Mouse (Mus musculus) liver, embryonic 15.5 days (tissue): ENCODE data around the gene Dnaja4. TPM values are rescaled to one million over a fixed set of nuclear protein-coding genes. Genes with fewer than 3 reads are reported as not detected.

Experiments
- ATAC-seq: fragments of 200-750 bp; cut with Nextera tagmentation; 2 replicates; pipeline ENCODE4 v1.8.0; 2017; ENCODE audit warnings: moderate number of reproducible peaks, mild to moderate bottlenecking, moderate library complexity; ENCODE audit not compliant: insufficient read depth
- H3K27ac ChIP-seq: fragments of 300-500 bp; sonication (generic); replicated peaks from 2 replicates; pipeline ENCODE4 v1.5.1; 2015; ENCODE audit warnings: mild to moderate bottlenecking, inconsistent platforms
- H3K27me3 ChIP-seq: fragments of 300-500 bp; sonication (generic); 2 replicates; pipeline ENCODE4 v1.6.1; 2015; ENCODE audit warnings: mild to moderate bottlenecking, inconsistent platforms
- H3K36me3 ChIP-seq: fragments of 300-500 bp; sonication (generic); replicated peaks from 2 replicates; pipeline ENCODE4 v1.6.1; 2015; ENCODE audit warnings: moderate library complexity, mild to moderate bottlenecking, inconsistent platforms
- H3K4me1 ChIP-seq: fragments of 300-500 bp; sonication (generic); replicated peaks from 2 replicates; pipeline ENCODE4 v1.6.1; 2015; ENCODE audit warnings: inconsistent platforms
- H3K4me2 ChIP-seq: fragments of 300-500 bp; sonication (generic); 2 replicates; pipeline ENCODE4 v1.6.1; 2015; ENCODE audit warnings: moderate library complexity, mild to moderate bottlenecking, inconsistent platforms
- H3K4me3 ChIP-seq: fragments of 300-500 bp; sonication (generic); replicated peaks from 2 replicates; pipeline ENCODE4 v1.5.1; 2015; ENCODE audit warnings: mild to moderate bottlenecking, inconsistent platforms
- H3K9ac ChIP-seq: fragments of 300-500 bp; sonication (generic); 2 replicates; pipeline ENCODE4 v1.6.1; 2015; ENCODE audit warnings: moderate library complexity, mild to moderate bottlenecking, inconsistent platforms
- H3K9me3 ChIP-seq: fragments of 300-500 bp; sonication (generic); replicated peaks from 2 replicates; pipeline ENCODE4 v1.6.1; 2016; ENCODE audit warnings: inconsistent platforms
- WGBS: fragments of 180-500 bp; shearing (Covaris S2); methylation state at CpG from one replicate; pipeline ENCODE4 v1.1.7; 2015; ENCODE audit warnings: mixed read lengths; ENCODE audit not compliant: insufficient replicate concordance; 5-methylcytosine and 5-hydroxymethylcytosine counted together
- microRNA-seq: library from miRNA; unstranded; fragments of <30 nt; microRNA quantifications from one replicate; pipeline ENCODE4, GENCODE M21; 2016
- polyA plus RNA-seq: library from polyadenylated mRNA; unstranded; fragments of >200 nt; fragmentation: Nextera tagmentation; extraction: Ambion mirVana; gene quantifications from 2 replicates; pipeline ENCODE4 v1.2.1, GENCODE M21; 2015

Dnaja4 gene
- polyA plus RNA-seq, 1 experiment from 2014 or later = 23.0 TPM

GRCm38 (mm10) chr9:54752944-54753295 lies 54.2 kb downstream of the Dnaja4 start:
- H3K36me3 ChIP-seq = no peaks in the 10 kb centered on the region
- peaks cover 10% of the 10 kb centered on the region; the same call in 1 of the 2 replicates for H3K27me3 ChIP-seq
- ATAC-seq = no peak
- no peak overlapping the region for H3K9ac ChIP-seq
- H3K9me3 ChIP-seq = no peaks in the 10 kb centered on the region
- H3K4me3 ChIP-seq = no peak overlapping the region
- no peak overlapping the region for H3K4me2 ChIP-seq
- 56% methylated on average over 11 of the region's 11 CpGs for WGBS
- no peaks in the 10 kb centered on the region for H3K4me1 ChIP-seq
- no peak overlapping the region for H3K27ac ChIP-seq

- Histone ChIP-seq H3K36me3 (no peaks in the 10 kb centered on the region), H3K4me1 (no peaks in the 10 kb centered on the region), H3K4me3 (no peak overlapping the region), H3K9ac (no peak overlapping the region), H3K27ac (no peak overlapping the region), H3K27me3 (peaks cover 33% of the 10 kb centered on the region), H3K4me2 (no peak overlapping the region), H3K9me3 (no peaks in the 10 kb centered on the region)
- ATAC-seq = no peak
- 43% methylated on average over 6 of the region's 6 CpGs for WGBS
Observed at GRCm38 (mm10) chr9:54759592-54759991, 60.9 kb downstream of the Dnaja4 start.

- 14% methylated on average over 12 of the region's 12 CpGs for WGBS
- H3K27ac ChIP-seq = no peak overlapping the region
- H3K4me1 ChIP-seq = no peaks in the 10 kb centered on the region
- no peak overlapping the region for H3K9ac ChIP-seq
- no peaks in the 10 kb centered on the region for H3K36me3 ChIP-seq
- peaks cover 78% of the 10 kb centered on the region for H3K27me3 ChIP-seq
- H3K9me3 ChIP-seq = no peaks in the 10 kb centered on the region
- no peak overlapping the region for H3K4me2 ChIP-seq
- no peak overlapping the region for H3K4me3 ChIP-seq
- no peak for ATAC-seq
Observed at GRCm38 (mm10) chr9:54764091-54764490, 65.4 kb downstream of the Dnaja4 start.

- H3K27ac ChIP-seq = no peak within 1 kb of the TSS
- peak within 1 kb of the TSS; percentile 27 for H3K4me2 ChIP-seq
- no peak within 1 kb of the TSS for H3K4me3 ChIP-seq
- no peaks in the 10 kb centered on the region for H3K36me3 ChIP-seq
- H3K9me3 ChIP-seq = no peaks in the 10 kb centered on the region
- no peak within 1 kb of the TSS for H3K9ac ChIP-seq
- peaks cover 84% of the 10 kb centered on the region for H3K27me3 ChIP-seq
- no peaks in the 10 kb centered on the region for H3K4me1 ChIP-seq
- no peak for ATAC-seq
- WGBS = under 1% methylated on average over 44 of the region's 45 CpGs
Observed at GRCm38 (mm10) chr9:54764561-54765217, 66.0 kb downstream of the Dnaja4 start, which contains the start of gene Crabp1. Crabp1 (plus strand) TSS chr9:54764748.

- no peak for ATAC-seq
Observed at GRCm38 (mm10) chr9:54765336-54766085, 66.8 kb downstream of the Dnaja4 start.

More at GRCm38 (mm10) chr9:54765336-54766085, 66.8 kb downstream of the Dnaja4 start:
- no peaks in the 10 kb centered on the region for H3K4me1 ChIP-seq
- no peaks in the 10 kb centered on the region for H3K9me3 ChIP-seq
- no peak overlapping the region for H3K4me3 ChIP-seq
- WGBS = 2% methylated on average over 41 of the region's 41 CpGs
- H3K9ac ChIP-seq = no peak overlapping the region
- peak overlapping the region; percentile 13; the same call in 1 of the 2 replicates for H3K4me2 ChIP-seq
- H3K27me3 ChIP-seq = peaks cover 93% of the 10 kb centered on the region
- no peaks in the 10 kb centered on the region for H3K36me3 ChIP-seq
- H3K27ac ChIP-seq = no peak overlapping the region

Small RNA genes lying within 50 kb of the gene (microRNA-seq; reads per million reads assigned to microRNA genes)
- gene Mir5710 = not detected

Other genes starting within 250 kb of the Dnaja4 start
- 1.2 and 1.4 TPM in 2 replicates for gene Dmxl2, start 197.2 kb upstream of the Dnaja4 start, polyA plus RNA-seq
- gene Sh2d7, start 159.9 kb upstream of the Dnaja4 start, polyA plus RNA-seq = not detected in 2 replicates
- gene Cib2, start 138.7 kb upstream of the Dnaja4 start, polyA plus RNA-seq = 1.5 and 1.6 TPM in 2 replicates
- gene Idh3a, start 112.5 kb upstream of the Dnaja4 start, polyA plus RNA-seq = 63.9 and 71.4 TPM in 2 replicates
- 0.09 and 0.13 TPM in 2 replicates for gene Acsbg1, start 37.0 kb upstream of the Dnaja4 start, polyA plus RNA-seq
- 75.3 and 80.3 TPM in 2 replicates for gene Wdr61, start 35.6 kb downstream of the Dnaja4 start, polyA plus RNA-seq
- 0.84 and 1.1 TPM in 2 replicates for gene Crabp1, start 65.9 kb downstream of the Dnaja4 start, polyA plus RNA-seq
- gene Ireb2, start 164.9 kb downstream of the Dnaja4 start, polyA plus RNA-seq = 8.3 and 8.8 TPM in 2 replicates
- 2.6 and 3.0 TPM in 2 replicates for gene Hykk, start 218.4 kb downstream of the Dnaja4 start, polyA plus RNA-seq